Mouse (Mus musculus): Measurements from ENCODE around the gene Ankrd36. TPM values are rescaled to one million over a fixed set of nuclear protein-coding genes. Genes with fewer than 3 reads are reported as not detected.

Gene Ankrd36
- polyA plus RNA-seq, 1 experiment: not detected

DNA sequence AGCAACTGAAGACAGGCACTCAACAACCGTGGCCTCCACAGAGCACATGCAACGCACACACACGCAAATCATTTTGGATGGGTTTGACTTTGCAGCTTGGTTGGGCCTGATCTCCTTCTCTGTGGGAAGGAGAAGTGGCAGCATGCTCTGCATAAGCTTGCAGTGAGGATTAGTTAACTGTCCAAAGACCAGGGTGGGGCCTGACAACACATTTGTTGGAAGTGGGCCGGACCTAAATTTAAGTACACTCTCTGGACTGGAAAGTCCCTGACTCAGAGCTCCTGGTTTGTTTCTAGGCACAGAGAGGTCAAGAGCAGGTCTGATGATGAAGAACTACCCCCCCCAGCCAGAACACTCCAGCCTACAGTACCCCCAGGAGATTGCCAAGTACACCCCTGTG, 164.8 kb downstream of the Ankrd36 start:
- Histone ChIP-seq H3K4me1 (ENCODE audit: control insufficient read depth, insufficient read depth, insufficient read length, low read length) (peaks cover 14% of the 10 kb centered on the region; the same call in 1 of the 2 replicates), H3K27ac (ENCODE audit: insufficient read depth, low read depth, low read length) (peak overlapping the region; percentile 8), H3K4me3 (ENCODE audit: low read depth, low read length) (no peak overlapping the region), H3K27me3 (ENCODE audit: control insufficient read depth, insufficient read depth, low read length) (no peaks in the 10 kb centered on the region), H3K36me3 (ENCODE audit: control insufficient read depth, insufficient read depth, low read length) (peaks cover 2% of the 10 kb centered on the region)
- 73% methylated on average over 4 of the region's 4 CpGs for WGBS
- TF ChIP-seq CTCF (IDR thresholded peaks at IDR 0.05; ENCODE audit: extremely low read depth, insufficient read length, insufficient replicate concordance, low read depth, low read length) (no peak), POLR2A (IDR thresholded peaks at IDR 0.05; ENCODE audit: low read depth, low read length) (no peak)

DNA sequence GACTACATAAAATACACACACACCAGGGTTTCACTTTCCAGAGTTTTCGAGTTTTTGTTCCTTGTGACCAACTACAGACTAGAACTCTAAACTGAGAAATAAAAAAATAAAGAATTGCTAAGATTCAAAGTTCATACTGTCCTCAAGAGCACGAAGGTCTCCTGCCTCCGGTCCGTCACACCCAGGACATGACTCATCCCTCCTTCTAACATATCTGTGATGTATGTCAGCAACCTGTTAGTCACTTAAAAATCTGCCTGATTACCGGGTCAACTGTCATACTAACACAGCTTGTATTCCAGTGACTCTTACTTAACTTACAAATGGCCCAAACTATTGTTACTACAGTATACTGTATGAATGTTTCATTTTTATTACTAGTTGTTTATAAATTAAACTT, 167.7 kb downstream of the Ankrd36 start:
- WGBS: 17% methylated on average over 5 of the region's 5 CpGs
- Histone ChIP-seq H3K27me3 (ENCODE audit: control insufficient read depth, insufficient read depth, low read length) (no peaks in the 10 kb centered on the region), H3K4me1 (ENCODE audit: control insufficient read depth, insufficient read depth, insufficient read length, low read length) (peaks cover 14% of the 10 kb centered on the region; the same call in 1 of the 2 replicates), H3K4me3 (ENCODE audit: low read depth, low read length) (no peak overlapping the region), H3K36me3 (ENCODE audit: control insufficient read depth, insufficient read depth, low read length) (peaks cover 2% of the 10 kb centered on the region; the same call in 1 of the 2 replicates), H3K27ac (ENCODE audit: insufficient read depth, low read depth, low read length) (peak overlapping the region; percentile 93)
- TF ChIP-seq CTCF (IDR thresholded peaks at IDR 0.05; ENCODE audit: extremely low read depth, insufficient read length, insufficient replicate concordance, low read depth, low read length) (no peak), POLR2A (IDR thresholded peaks at IDR 0.05; ENCODE audit: low read depth, low read length) (no peak)

Other genes with a start within 250 kb of the Ankrd36 start
- gene Znrf3, start 124.8 kb upstream of the Ankrd36 start, polyA plus RNA-seq (2012; rRNA removed): 2.7 and 4.1 TPM in 2 replicates
- gene Xbp1, start 49.0 kb upstream of the Ankrd36 start, polyA plus RNA-seq (2012; rRNA removed): 79.2 and 124 TPM in 2 replicates
- 2.2 and 2.9 TPM in 2 replicates for gene Ccdc117, start 27.5 kb upstream of the Ankrd36 start, polyA plus RNA-seq (2012; rRNA removed)
- gene Mrps24, start 146.0 kb downstream of the Ankrd36 start, polyA plus RNA-seq (2012; rRNA removed): 234 and 379 TPM in 2 replicates
- 18.6 and 45.5 TPM in 2 replicates for gene Urgcp, start 192.7 kb downstream of the Ankrd36 start, polyA plus RNA-seq (2012; rRNA removed)
- 60.0 and 109 TPM in 2 replicates for gene Dbnl, start 218.8 kb downstream of the Ankrd36 start, polyA plus RNA-seq (2012; rRNA removed)
- gene Pgam2, start 234.0 kb downstream of the Ankrd36 start, polyA plus RNA-seq (2012; rRNA removed): 0.35 TPM in 1 of 2 replicates, not detected in the other

Data from small intestine, adult 2 months (tissue).